Mouse (Mus musculus) gonadal fat pad, adult 2 months (tissue): ENCODE measurements around the gene Ralgps1. TPM values are rescaled to one million over a fixed set of nuclear protein-coding genes. Genes with fewer than 3 reads are reported as not detected.
"Not testable (repeated sequence)": the region's sequence is repeated elsewhere in the genome, so short reads cannot be mapped to it uniquely, and the experiment has no call there.

Source experiments
- DNase-seq: peaks from one replicate; pipeline ENCODE4 v3.0.0-alpha.2; 2012; ENCODE audit warnings: low read depth
- polyA plus RNA-seq: library from polyadenylated mRNA; depleted of rRNA; stranded (reverse); fragments of >200 nt; gene quantifications from 2 replicates; pipeline ENCODE4 v1.2.3, GENCODE M21; 2012

Ralgps1 gene
- polyA plus RNA-seq, 1 experiment: 10.6 TPM

- no peak for DNase-seq
Observed at GRCm38 (mm10) chr2:33361139-33361716, 10.1 kb downstream of the Ralgps1 start.

- no peak for DNase-seq
Observed at GRCm38 (mm10) chr2:33360564-33360963, 10.7 kb downstream of the Ralgps1 start.

- no peak for DNase-seq
Observed at GRCm38 (mm10) chr2:33359184-33359583, 12.1 kb downstream of the Ralgps1 start.

- no peak for DNase-seq
Observed at GRCm38 (mm10) chr2:33357250-33357838, 13.9 kb downstream of the Ralgps1 start.

- DNase-seq: no peak
Observed at GRCm38 (mm10) chr2:33355558-33355957, 15.7 kb downstream of the Ralgps1 start.

- DNase-seq: no peak
Observed at GRCm38 (mm10) chr2:33353432-33353831, 17.9 kb downstream of the Ralgps1 start.

GRCm38 (mm10) chr2:33351449-33351848 lies 19.8 kb downstream of the Ralgps1 start:
- DNase-seq: no peak

GRCm38 (mm10) chr2:33350921-33351320 lies 20.4 kb downstream of the Ralgps1 start:
- DNase-seq: no peak

GRCm38 (mm10) chr2:33349581-33349980 lies 21.7 kb downstream of the Ralgps1 start:
- no peak for DNase-seq

- DNase-seq: no peak
Observed at GRCm38 (mm10) chr2:33349081-33349480, 22.2 kb downstream of the Ralgps1 start.

GRCm38 (mm10) chr2:33348260-33348659 lies 23.0 kb downstream of the Ralgps1 start:
- no peak for DNase-seq

GRCm38 (mm10) chr2:33347607-33348006 lies 23.7 kb downstream of the Ralgps1 start:
- DNase-seq: no peak

- DNase-seq: no peak
Observed at GRCm38 (mm10) chr2:33346749-33347148, 24.5 kb downstream of the Ralgps1 start.

- DNase-seq: no peak
Observed at GRCm38 (mm10) chr2:33345956-33346355, 25.3 kb downstream of the Ralgps1 start.

- no peak for DNase-seq
Observed at GRCm38 (mm10) chr2:33345475-33345874, 25.8 kb downstream of the Ralgps1 start.

GRCm38 (mm10) chr2:33343413-33343812 lies 27.9 kb downstream of the Ralgps1 start:
- no peak for DNase-seq

- DNase-seq: no peak
Observed at GRCm38 (mm10) chr2:33342148-33342547, 29.1 kb downstream of the Ralgps1 start.

- DNase-seq: no peak
Observed at GRCm38 (mm10) chr2:33335789-33336188, 35.5 kb downstream of the Ralgps1 start.

- DNase-seq: no peak
Observed at GRCm38 (mm10) chr2:33329622-33330021, 41.7 kb downstream of the Ralgps1 start.

GRCm38 (mm10) chr2:33328941-33329340 lies 42.3 kb downstream of the Ralgps1 start:
- no peak for DNase-seq

GRCm38 (mm10) chr2:33325359-33325758 lies 45.9 kb downstream of the Ralgps1 start:
- no peak for DNase-seq

- no peak for DNase-seq
Observed at GRCm38 (mm10) chr2:33323799-33324595, 47.3 kb downstream of the Ralgps1 start.

GRCm38 (mm10) chr2:33323043-33323625 lies 48.2 kb downstream of the Ralgps1 start:
- DNase-seq: not testable (repeated sequence)
